Mouse (Mus musculus): ENCODE results near the gene Ppm1h.
"Not testable (repeated sequence)": the region's sequence is repeated elsewhere in the genome, so short reads cannot be mapped to it uniquely, and the experiment has no call there.

The Ppm1h gene

GRCm38 (mm10) chr10:122909406-122910032 is 231.0 kb downstream of the Ppm1h start:
- DNase-seq, result no peak

DNA sequence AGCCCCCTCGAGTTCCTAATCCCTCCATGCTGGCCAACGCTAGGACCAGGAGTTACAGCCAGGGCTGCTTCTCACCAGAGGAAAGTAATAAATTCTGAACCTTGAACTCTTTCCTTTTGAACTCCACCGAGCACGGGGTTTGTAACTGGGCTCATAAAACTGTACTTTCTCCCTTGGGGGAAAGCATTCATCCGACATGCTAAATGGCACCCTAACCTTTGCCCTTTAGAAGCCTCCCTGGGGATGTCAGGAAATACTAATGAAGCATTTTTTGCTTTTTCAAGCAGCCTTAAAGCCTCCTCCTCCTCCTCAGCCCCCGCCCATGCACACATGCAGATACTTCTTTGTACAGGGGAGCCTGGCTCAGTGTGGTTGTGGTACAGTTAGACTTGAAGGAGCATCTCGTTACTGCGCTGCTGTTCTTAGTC is 232.2 kb downstream of the Ppm1h start:
- DNase-seq, result no peak

GRCm38 (mm10) chr10:122911668-122912067 is 233.1 kb downstream of the Ppm1h start:
- no peak for DNase-seq

DNA sequence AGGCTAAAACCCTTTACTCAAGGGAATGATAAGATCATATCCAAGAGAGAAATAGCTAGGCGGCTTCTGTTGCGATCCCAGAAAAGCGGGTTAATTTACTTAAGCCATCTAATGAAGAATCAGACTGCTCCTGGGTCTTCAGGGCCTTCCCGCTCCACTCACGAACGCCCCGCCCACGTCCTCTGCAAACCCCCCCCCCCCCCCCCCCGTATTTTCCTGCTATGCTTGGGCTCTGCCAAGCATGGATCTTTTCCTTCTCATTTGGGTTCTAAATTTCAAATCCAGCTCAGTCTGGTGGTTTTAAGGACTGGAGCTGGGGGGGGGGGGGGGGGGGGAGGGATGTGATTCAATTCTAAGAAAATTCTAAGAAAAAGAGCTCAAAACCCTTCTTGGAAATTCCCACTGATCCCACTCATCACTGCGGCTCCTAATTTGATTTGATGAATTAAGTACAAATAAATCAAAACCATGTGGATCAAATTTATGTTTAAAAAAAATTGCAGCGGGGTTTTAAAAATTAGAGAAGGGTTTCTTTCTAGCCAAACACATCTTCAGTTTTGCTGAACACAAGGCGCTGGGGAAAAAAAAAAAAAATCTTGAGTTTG is 233.6 kb downstream of the Ppm1h start:
- no peak for DNase-seq

DNA sequence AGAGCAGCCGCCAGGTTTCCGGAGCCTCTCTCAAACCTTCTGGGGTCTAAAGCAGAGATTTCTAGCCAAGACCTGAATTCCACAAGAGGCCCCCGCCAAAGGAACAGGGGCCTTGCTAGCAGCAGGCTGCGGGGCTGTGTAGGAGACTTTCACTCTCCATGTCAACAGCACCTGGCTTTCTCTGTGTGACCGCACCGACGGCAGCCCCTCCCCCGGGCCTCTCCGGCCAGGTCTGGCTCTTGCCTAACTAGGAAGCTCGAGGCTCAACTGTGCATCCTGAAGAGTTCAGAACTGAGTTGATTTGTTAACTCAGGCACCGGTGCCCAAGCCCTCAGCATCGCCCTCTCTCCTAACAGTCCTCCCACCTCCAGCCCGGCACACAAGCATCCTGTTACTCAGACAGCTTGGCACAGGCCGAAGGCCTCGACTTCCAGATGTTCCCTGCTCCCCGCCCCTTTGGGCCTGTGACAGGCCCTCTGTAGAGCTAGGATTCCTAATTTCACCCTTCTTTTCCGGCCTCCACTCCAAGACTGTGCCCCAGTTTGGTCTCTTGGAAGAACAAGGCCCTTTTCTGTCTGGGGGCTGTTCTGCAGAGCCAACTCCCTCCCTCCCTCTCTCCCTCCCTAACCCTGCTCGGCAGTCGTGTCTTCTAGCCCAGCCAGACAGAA is 234.3 kb downstream of the Ppm1h start:
- DNase-seq, result peak; percentile 13 to 24

DNA sequence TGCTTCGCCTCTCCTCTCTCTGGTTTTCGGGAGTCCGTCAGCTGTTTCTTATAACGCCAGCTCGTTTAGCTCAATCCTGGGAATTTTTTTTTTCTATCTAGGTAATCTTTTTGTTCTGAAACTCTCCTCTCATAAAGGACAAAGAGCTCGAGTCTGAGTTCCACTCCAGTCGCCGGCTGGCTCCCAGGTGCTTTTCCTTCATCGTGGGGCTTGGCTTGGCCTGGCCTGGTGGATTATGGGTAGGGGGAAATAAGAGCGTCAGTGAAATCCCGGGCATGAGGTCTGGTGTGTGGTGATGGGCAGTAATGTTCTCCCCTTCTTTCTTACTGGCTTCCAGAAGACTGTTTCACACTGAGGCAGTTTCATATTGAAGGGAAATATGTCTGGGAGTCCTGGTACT is 234.8 kb downstream of the Ppm1h start:
- DNase-seq, result no peak

- DNase-seq, result no peak
These were observed 237.3 kb downstream of the Ppm1h start for GRCm38 (mm10) chr10:122915905-122916304.

DNA sequence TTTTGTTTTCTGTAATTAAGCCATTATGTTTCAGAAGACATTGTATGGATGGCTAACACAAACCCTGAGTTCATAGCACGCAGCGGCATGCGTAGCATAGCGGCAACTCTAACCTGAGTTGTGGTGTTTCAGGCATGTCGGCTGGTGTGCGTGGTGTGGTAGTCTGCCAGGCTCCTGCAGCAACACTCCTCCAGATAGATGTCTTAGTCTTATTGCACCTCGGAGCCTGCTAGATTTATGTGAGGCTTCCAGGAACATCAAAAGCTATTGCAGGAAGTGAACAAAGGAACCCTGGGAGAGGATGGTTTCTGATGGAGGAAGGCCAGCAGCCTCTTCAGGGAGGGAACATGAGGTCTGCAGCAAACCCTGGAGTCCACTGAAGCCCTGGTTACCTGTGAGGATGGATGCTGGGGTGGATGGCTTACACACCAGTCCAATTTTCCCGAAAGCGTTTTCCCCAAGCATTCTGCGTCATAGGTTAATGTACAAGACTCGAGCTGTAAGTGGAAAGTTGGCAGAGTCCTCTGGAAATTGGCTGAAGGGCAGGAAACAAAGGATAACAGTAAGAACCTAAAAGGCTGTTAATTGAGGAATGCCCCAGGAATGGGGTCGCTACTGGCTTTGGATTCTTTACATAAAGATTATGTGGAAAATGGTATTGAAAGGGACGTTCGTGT is 239.2 kb downstream of the Ppm1h start:
- no peak for DNase-seq

DNA sequence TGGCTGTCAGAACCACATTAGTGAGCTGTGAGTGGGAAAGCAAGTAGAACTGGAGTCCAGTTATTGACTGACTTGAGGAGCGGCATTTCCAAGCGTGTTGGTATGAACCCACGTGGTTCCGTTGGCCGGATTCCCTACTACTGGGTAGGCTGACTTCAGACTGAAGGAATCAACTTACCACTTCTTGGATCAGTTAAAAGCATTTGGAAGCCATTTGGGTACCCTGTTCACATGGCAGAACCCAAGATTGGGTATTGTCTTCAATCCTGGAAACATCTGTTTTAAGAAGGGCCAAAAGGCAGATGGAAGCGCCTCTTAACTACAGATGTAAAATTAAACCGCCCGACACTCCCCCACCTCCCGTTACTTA is 239.7 kb downstream of the Ppm1h start:
- no peak for DNase-seq

DNA sequence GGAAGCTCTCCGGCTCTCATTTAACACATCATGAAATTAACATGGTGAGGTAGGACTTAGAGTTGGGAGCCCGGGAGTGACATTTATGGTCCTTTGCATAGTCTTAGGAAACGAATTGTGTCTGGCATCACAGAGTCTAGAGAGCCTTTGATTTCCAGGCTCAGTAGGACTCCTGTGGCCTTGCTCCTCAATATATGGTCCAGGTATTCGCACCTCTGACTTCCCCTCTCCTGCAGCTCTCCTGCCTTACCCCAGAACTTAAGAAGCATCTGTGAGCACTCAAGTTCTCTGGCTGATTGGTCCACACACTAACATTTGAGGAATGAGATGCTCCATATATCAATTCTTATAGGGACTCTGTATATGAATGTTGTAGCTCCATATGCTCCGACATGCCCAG is 240.2 kb downstream of the Ppm1h start:
- DNase-seq, result no peak

DNA sequence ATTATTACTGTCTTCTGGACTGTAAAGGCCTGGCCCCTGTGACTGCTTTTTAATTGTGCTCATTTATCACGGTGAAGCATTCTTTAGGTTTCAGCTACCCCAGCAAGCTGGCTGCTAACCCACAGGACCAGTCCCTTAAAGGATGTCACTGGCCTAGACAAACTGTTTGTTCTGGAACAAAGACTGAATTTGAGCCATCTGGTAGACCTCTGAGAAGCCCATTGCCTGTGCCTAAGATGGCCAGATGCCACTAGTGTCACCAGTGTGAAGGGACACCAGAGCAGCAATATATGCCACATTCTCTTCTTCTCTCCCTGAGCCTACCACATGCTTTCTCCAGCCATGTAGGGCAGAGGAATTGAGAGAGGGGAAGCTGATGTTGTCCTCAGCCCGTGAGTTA is 240.9 kb downstream of the Ppm1h start:
- DNase-seq, result no peak

DNA sequence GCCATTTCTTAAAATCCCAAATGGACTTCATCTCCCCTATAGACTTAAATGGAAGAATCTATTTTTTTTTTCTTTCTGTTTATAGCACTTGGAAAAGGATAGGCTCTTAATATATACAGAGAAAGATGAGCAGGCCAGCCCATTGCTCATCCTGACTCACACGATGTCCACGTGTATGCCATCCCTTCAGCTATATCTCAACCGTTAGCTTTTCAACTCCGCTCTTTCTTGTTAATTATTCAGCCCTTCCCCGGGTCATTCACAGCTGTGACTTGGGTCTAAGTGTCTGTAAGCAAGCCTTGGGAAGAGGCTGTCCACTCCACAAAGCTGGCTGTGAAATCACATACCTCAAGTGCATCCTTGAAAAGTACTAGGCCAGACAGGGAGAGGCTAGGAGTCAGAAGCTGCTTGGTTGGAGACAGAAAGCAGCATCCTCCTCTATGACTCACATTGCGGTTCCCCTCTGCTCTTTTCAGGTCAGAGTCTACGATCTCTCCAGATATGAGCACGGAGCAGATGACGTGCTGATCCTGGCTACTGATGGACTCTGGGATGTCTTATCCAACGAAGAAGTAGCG is 241.7 kb downstream of the Ppm1h start:
- DNase-seq, result no peak

GRCm38 (mm10) chr10:122922226-122922625 is 243.7 kb downstream of the Ppm1h start:
- no peak for DNase-seq

DNA sequence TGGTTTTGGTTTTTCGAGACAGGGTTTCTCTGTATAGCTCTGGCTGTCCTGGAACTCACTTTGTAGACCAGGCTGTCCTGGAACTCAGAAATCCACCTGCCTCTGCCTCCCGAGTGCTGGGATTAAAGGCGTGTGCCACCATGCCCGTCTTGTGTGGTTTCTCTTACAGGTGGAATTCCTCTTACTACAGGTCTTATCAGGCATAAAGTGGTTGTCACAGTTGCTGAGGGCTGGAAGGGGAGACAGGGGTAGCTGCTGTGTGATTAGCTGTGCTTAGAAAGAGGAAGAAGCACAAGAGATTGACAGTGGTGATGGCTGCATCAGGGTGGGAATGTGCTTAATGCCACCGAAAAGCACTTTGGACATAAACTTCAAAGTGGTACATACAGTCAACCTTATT is 246.0 kb downstream of the Ppm1h start:
- not testable (repeated sequence) for DNase-seq

DNA sequence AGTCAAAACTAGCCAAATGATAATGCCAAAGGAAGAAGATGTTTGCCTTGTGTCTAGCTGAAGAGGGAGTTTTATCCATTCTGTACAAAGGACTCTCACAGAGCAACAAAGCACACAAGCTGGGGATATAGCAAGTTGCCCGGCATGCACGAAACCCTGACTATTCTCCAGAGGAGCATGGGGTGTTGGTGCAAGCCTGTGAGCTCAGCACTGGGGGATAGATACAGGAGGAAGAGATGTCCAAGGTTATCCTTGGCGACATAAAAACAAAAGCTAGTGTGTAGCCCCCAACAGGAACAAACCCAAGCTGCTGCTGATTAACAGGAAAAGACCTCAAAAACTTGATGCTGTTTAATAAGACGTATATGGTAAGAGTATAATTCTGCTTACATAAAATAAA is 247.7 kb downstream of the Ppm1h start:
- no peak for DNase-seq

DNA sequence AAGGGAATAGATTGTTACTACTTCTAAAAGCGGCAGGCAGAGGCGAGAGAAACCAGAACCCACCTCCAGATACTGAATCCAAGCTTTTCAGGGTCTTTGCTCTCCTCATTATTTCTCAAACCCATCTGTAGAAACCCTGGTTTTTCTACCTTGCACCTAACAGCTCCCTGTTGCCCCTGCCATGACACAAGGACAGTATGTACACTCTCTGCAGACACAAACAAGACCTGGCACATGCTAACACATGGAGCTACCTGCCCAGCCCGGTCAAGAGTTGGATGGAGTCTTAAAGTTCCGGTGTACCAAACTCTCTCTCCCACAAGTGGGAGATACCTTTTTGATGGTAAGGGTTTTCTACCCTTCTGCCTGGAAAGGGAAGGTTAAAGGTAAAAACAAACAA is 252.0 kb downstream of the Ppm1h start:
- no peak for DNase-seq

GRCm38 (mm10) chr10:122931193-122931832 is 252.8 kb downstream of the Ppm1h start:
- DNase-seq, result no peak

GRCm38 (mm10) chr10:122931851-122932550 is 253.4 kb downstream of the Ppm1h start:
- DNase-seq, result no peak

DNA sequence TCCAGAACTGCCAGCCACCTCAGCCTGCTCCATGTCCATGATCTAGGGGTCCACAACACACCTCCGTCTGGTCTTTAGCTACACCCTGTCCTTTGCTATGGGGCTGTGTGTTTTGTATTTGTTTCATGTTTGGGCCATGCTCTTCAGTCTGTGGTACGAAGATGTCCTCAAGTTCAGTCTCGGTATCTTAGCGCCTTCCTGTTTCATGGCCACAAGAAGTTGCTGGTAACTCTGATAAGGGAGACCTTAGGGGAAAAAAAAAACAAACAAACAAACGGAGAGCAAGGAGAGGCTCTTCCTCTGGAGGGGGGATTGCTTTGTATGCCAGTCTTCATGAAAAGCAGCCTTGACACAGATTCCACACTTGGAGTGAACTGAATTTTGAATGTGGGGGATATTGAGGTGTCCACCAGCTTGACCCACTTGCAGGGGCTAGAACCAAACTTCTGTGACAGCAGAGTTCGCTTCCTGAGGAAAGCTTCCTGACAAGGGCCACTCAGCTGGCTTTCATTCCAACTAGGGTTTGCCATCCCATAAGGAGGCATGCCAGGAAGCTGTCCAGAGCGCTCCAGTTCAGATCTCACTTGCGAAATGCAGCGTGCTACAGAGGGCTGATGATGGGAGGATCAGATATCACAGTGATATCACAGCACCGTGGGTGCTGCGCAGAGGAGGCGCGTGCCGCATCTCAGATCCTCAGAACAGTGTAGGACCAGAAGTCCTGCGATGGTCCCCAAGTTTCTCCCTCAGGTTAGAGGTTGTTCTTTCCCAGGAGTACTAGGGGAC is 254.7 kb downstream of the Ppm1h start:
- no peak for DNase-seq

DNA sequence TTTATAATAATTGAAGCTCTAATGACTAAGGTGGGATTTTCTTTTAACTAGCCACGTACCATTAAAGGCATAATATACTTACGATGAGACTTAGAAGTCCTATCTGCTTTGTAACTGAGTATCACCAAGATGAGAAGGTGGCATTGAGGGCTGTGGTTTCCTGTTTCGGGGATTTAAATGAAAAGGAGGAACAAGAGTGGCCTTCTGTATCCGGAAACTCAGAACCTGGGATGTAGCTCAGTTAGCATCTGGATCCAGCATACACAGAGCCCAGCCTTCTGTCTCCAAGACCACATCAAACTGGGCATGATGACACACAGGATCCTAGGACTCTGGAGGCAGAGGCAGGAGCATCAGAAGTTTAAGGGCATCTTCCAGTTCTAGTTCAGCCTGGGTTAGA is 256.8 kb downstream of the Ppm1h start:
- DNase-seq, result not testable (repeated sequence)

GRCm38 (mm10) chr10:122937380-122937779 is 258.8 kb downstream of the Ppm1h start:
- DNase-seq, result not testable (repeated sequence)
